Mouse (Mus musculus): ENCODE data around the gene Wnt9a. TPM values are rescaled to one million over a fixed set of nuclear protein-coding genes. Genes with fewer than 3 reads are reported as not detected.

Wnt9a gene
- polyA plus RNA-seq (2016; fragmentation: Nextera tagmentation; extraction: Ambion mirVana), result 7.8 and 9.7 TPM in 2 replicates

- H3K4me3 ChIP-seq, result peak within 1 kb of the TSS; percentile 68
- no peaks in the 10 kb centered on the region for H3K9me3 ChIP-seq (replicated peaks)
- H3K4me1 ChIP-seq, result peaks cover 65% of the 10 kb centered on the region
- H3K36me3 ChIP-seq, result no peaks in the 10 kb centered on the region
- peak within 1 kb of the TSS; percentile 82 for H3K27ac ChIP-seq (replicated peaks)
- H3K27me3 ChIP-seq (ENCODE audit: low read depth, poor library complexity, severe bottlenecking), result peaks cover 93% of the 10 kb centered on the region
- WGBS, result 2% methylated on average over 125 of the region's 128 CpGs
- DNase-seq (ENCODE audit: low spot score), result peak; percentile 61
Observed at GRCm38 (mm10) chr11:59306461-59307421, at the start of gene Wnt9a. Gene Wnt9a (plus strand): TSS chr11:59306928.

GRCm38 (mm10) chr11:59259647-59260046 lies 47.1 kb upstream of the Wnt9a start:
- Histone ChIP-seq H3K9me3 (replicated peaks) (no peaks in the 10 kb centered on the region), H3K4me1 (peaks cover 19% of the 10 kb centered on the region), H3K4me3 (no peak overlapping the region), H3K36me3 (no peaks in the 10 kb centered on the region), H3K27me3 (ENCODE audit: low read depth, poor library complexity, severe bottlenecking) (peaks cover 89% of the 10 kb centered on the region), H3K27ac (replicated peaks) (no peak overlapping the region)
- 90% methylated on average over 7 of the region's 7 CpGs for WGBS
- DNase-seq (ENCODE audit: low spot score), result no peak

- 81% methylated on average over 10 of the region's 10 CpGs for WGBS
- no peak for DNase-seq (ENCODE audit: low spot score)
- Histone ChIP-seq H3K4me1 (peaks cover 31% of the 10 kb centered on the region), H3K27ac (replicated peaks) (no peak overlapping the region), H3K4me3 (no peak overlapping the region), H3K9me3 (replicated peaks) (no peaks in the 10 kb centered on the region), H3K36me3 (no peaks in the 10 kb centered on the region), H3K27me3 (ENCODE audit: low read depth, poor library complexity, severe bottlenecking) (peaks cover 91% of the 10 kb centered on the region)
Observed at GRCm38 (mm10) chr11:59260706-59261493, 45.8 kb upstream of the Wnt9a start.

- DNase-seq (ENCODE audit: low spot score), result no peak
- H3K4me1 ChIP-seq, result peaks cover 45% of the 10 kb centered on the region
- no peaks in the 10 kb centered on the region for H3K36me3 ChIP-seq
- no peak overlapping the region for H3K27ac ChIP-seq (replicated peaks)
- H3K27me3 ChIP-seq (ENCODE audit: low read depth, poor library complexity, severe bottlenecking), result peaks cover 91% of the 10 kb centered on the region
- no peaks in the 10 kb centered on the region for H3K9me3 ChIP-seq (replicated peaks)
- no peak overlapping the region for H3K4me3 ChIP-seq
Observed at GRCm38 (mm10) chr11:59262308-59262707, 44.4 kb upstream of the Wnt9a start.

- Histone ChIP-seq H3K27ac (replicated peaks) (peak overlapping the region; percentile 87), H3K27me3 (ENCODE audit: low read depth, poor library complexity, severe bottlenecking) (peaks cover 94% of the 10 kb centered on the region), H3K4me3 (peak overlapping the region; percentile 60), H3K4me1 (peaks cover 48% of the 10 kb centered on the region), H3K9me3 (replicated peaks) (peaks cover 11% of the 10 kb centered on the region), H3K36me3 (peaks cover 5% of the 10 kb centered on the region)
- peak; percentile 86 for DNase-seq (ENCODE audit: low spot score)
- WGBS, result under 1% methylated on average over 56 of the region's 56 CpGs
Observed at GRCm38 (mm10) chr11:59263870-59264563, 42.7 kb upstream of the Wnt9a start.

GRCm38 (mm10) chr11:59264593-59264992 lies 42.1 kb upstream of the Wnt9a start:
- Histone ChIP-seq H3K4me3 (peak overlapping the region; percentile 60), H3K27me3 (ENCODE audit: low read depth, poor library complexity, severe bottlenecking) (peaks cover 98% of the 10 kb centered on the region), H3K27ac (replicated peaks) (peak overlapping the region; percentile 87), H3K36me3 (peaks cover 11% of the 10 kb centered on the region), H3K9me3 (replicated peaks) (peaks cover 15% of the 10 kb centered on the region), H3K4me1 (peaks cover 48% of the 10 kb centered on the region)
- no peak for DNase-seq (ENCODE audit: low spot score)
- 2% methylated on average over 8 of the region's 8 CpGs for WGBS

- Histone ChIP-seq H3K27ac (replicated peaks) (peak overlapping the region; percentile 87), H3K36me3 (peaks cover 16% of the 10 kb centered on the region), H3K9me3 (replicated peaks) (peaks cover 15% of the 10 kb centered on the region), H3K4me1 (peaks cover 48% of the 10 kb centered on the region), H3K27me3 (ENCODE audit: low read depth, poor library complexity, severe bottlenecking) (peaks cover 93% of the 10 kb centered on the region), H3K4me3 (peak overlapping the region; percentile 60)
- DNase-seq (ENCODE audit: low spot score), result no peak
- 49% methylated on average over 8 of the region's 8 CpGs for WGBS
Observed at GRCm38 (mm10) chr11:59265154-59265813, 41.4 kb upstream of the Wnt9a start.

- Histone ChIP-seq H3K36me3 (peaks cover 16% of the 10 kb centered on the region), H3K4me3 (0 out of 2 replicates have a peak overlapping the region, but pooled peaks have one; percentile 12), H3K27ac (replicated peaks) (peak overlapping the region; percentile 69), H3K4me1 (peaks cover 48% of the 10 kb centered on the region), H3K27me3 (ENCODE audit: low read depth, poor library complexity, severe bottlenecking) (peaks cover 87% of the 10 kb centered on the region), H3K9me3 (replicated peaks) (peaks cover 15% of the 10 kb centered on the region)
- peak; percentile 27 for DNase-seq (ENCODE audit: low spot score)
- WGBS, result 10% methylated on average over 6 of the region's 6 CpGs
Observed at GRCm38 (mm10) chr11:59266727-59267126, 40.0 kb upstream of the Wnt9a start.

GRCm38 (mm10) chr11:59274184-59274583 lies 32.5 kb upstream of the Wnt9a start:
- peaks cover 7% of the 10 kb centered on the region; the same call in 1 of the 2 replicates for H3K4me1 ChIP-seq
- H3K9me3 ChIP-seq (replicated peaks), result peaks cover 2% of the 10 kb centered on the region; the same call in 1 of the 2 replicates
- no peak overlapping the region for H3K27ac ChIP-seq (replicated peaks)
- H3K4me3 ChIP-seq, result no peak overlapping the region
- DNase-seq (ENCODE audit: low spot score), result no peak
- WGBS, result 85% methylated on average over 3 of the region's 3 CpGs
- peaks cover 58% of the 10 kb centered on the region for H3K27me3 ChIP-seq (ENCODE audit: low read depth, poor library complexity, severe bottlenecking)
- H3K36me3 ChIP-seq, result peaks cover 18% of the 10 kb centered on the region

- peaks cover 64% of the 10 kb centered on the region for H3K27me3 ChIP-seq (ENCODE audit: low read depth, poor library complexity, severe bottlenecking)
- H3K4me1 ChIP-seq, result peaks cover 7% of the 10 kb centered on the region; the same call in 1 of the 2 replicates
- 49% methylated on average over 2 of the region's 2 CpGs for WGBS
- 0 out of 2 replicates have a peak, but pooled peaks cover 8% of the 10 kb centered on the region for H3K36me3 ChIP-seq
- no peaks in the 10 kb centered on the region for H3K9me3 ChIP-seq (replicated peaks)
- DNase-seq (ENCODE audit: low spot score), result no peak
- H3K4me3 ChIP-seq, result no peak overlapping the region
- no peak overlapping the region for H3K27ac ChIP-seq (replicated peaks)
Observed at GRCm38 (mm10) chr11:59276877-59277276, 29.9 kb upstream of the Wnt9a start.

GRCm38 (mm10) chr11:59278047-59278446 lies 28.7 kb upstream of the Wnt9a start:
- Histone ChIP-seq H3K27ac (replicated peaks) (no peak overlapping the region), H3K27me3 (ENCODE audit: low read depth, poor library complexity, severe bottlenecking) (peaks cover 66% of the 10 kb centered on the region), H3K36me3 (no peaks in the 10 kb centered on the region), H3K4me1 (peaks cover 7% of the 10 kb centered on the region; the same call in 1 of the 2 replicates), H3K4me3 (no peak overlapping the region), H3K9me3 (replicated peaks) (no peaks in the 10 kb centered on the region)
- 75% methylated on average over 4 of the region's 4 CpGs for WGBS
- DNase-seq (ENCODE audit: low spot score), result no peak

Data from midbrain, embryonic 10.5 days (tissue).